Comparison of ENCODE assay signal across 10 mouse cellular contexts in the genomic region with DNA sequence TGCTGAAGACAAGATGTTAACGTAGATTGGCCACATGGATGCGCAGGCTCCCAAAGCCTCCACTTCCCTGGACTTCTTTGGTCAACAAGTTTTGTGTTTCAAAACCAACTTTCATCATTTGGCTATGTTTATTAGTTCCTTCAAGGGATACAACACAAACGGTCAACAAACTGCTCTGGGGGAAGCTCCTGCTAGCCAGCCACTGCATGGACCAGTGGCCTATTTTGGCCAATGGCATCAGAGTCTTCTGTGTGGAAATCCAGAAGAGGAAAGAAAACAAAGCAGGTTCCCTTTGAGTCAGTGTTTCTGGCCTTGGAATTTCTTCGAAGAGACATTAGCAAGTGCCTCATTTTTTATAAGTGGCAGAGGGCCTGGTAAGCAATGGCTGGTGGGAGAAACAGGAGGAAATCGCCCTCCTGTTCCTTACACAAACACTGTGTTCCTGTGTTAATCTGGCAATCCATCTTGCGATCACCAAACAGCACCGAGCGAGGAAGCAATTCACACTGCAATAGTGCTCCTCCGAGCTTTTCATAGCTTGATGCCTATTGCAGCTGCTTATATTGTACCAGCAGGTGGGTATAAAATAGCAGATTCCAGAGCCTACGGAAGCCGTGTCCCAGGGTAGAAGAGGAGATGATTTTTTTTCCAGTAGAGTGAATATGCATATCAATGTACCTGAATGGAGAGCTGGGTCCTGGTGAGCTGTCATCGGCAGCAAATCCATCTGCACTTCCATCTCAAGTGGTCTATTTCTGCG.
A peak's percentile ranks its signal among the peaks of the same experiment; 100 is the strongest.
DNase-seq lines count a peak whose midpoint lies in the region; ATAC-seq and TF ChIP-seq lines count a peak whose summit lies in the region.
"Had no signal": no experiment of that assay in that cellular context is flagged by ENCODE, and none has a peak within 500 bp of the region (broad histone marks: within the 10 kb centered on the region; RNA-seq: fewer than 3 reads in every experiment).

No protein-coding gene starts in this region.

- no peak overlapping the region for H3K27ac ChIP-seq in heart, embryonic 13.5 days (replicated peaks)
- H3K27ac ChIP-seq in forebrain, postnatal 0 days (ENCODE audit: low read depth, low read length): peak overlapping the region; percentile 23; the same call in 1 of the 2 replicates
- no peak overlapping the region for H3K27ac ChIP-seq in stomach, postnatal 0 days (replicated peaks)

- intact Hi-C loops in heart, postnatal 25 days (cut with DNase I): no loop called here

- 0 out of 2 replicates have a peak overlapping the region, but pooled peaks have one; percentile 24 for H3K9ac ChIP-seq in heart, embryonic 13.5 days
- no peak overlapping the region for H3K9ac ChIP-seq in forebrain, postnatal 0 days
- H3K9ac ChIP-seq in stomach, postnatal 0 days (ENCODE audit: low read length): no peak overlapping the region

- H3K4me2 ChIP-seq in heart, embryonic 13.5 days: peak overlapping the region; percentile 32
- no peak overlapping the region for H3K4me2 ChIP-seq in forebrain, postnatal 0 days (ENCODE audit: low read depth)
- H3K4me2 ChIP-seq in stomach, postnatal 0 days (replicated peaks; ENCODE audit: low read depth): no peak overlapping the region

- H3K4me1 ChIP-seq in heart, embryonic 13.5 days: peaks cover 24% of the 10 kb centered on the region
- H3K4me1 ChIP-seq in forebrain, postnatal 0 days (ENCODE audit: insufficient read depth): 0 out of 2 replicates have a peak, but pooled peaks cover 5% of the 10 kb centered on the region
- H3K4me1 ChIP-seq in stomach, postnatal 0 days (replicated peaks; ENCODE audit: control insufficient read depth, insufficient read depth): no peaks in the 10 kb centered on the region

- DNase-seq in heart, postnatal 25 days (ENCODE audit: low spot score): no peak
- peak; percentile 63 for DNase-seq in brain, adult 2 months (ENCODE audit: low read depth, low spot score)
- DNase-seq in forebrain, postnatal 0 days: peak; percentile 43
- DNase-seq in lung, postnatal 14 days: peak; percentile 11
- no peak for DNase-seq in yolk sac, embryonic 10.5 days (ENCODE audit: low spot score)
- DNase-seq in stomach, postnatal 0 days (ENCODE audit: low spot score): no peak
- DNase-seq in thymus, postnatal 0 days (ENCODE audit: low spot score): no peak
- DNase-seq: spleen, adult 18-20 months had no signal

- no peaks in the 10 kb centered on the region for H3K36me3 ChIP-seq in heart, embryonic 13.5 days
- H3K36me3 ChIP-seq in forebrain, postnatal 0 days (ENCODE audit: insufficient read depth): no peaks in the 10 kb centered on the region
- H3K36me3 ChIP-seq in stomach, postnatal 0 days (ENCODE audit: control insufficient read depth, insufficient read depth, low read length): no peaks in the 10 kb centered on the region

- no peaks in the 10 kb centered on the region for H3K27me3 ChIP-seq in heart, embryonic 13.5 days (replicated peaks)
- H3K27me3 ChIP-seq in forebrain, postnatal 0 days (ENCODE audit: insufficient read depth, low read length): no peaks in the 10 kb centered on the region
- no peaks in the 10 kb centered on the region for H3K27me3 ChIP-seq in stomach, postnatal 0 days (ENCODE audit: control insufficient read depth, insufficient read depth, low read length)

- no peaks in the 10 kb centered on the region for H3K9me3 ChIP-seq in heart, embryonic 13.5 days
- H3K9me3 ChIP-seq in forebrain, postnatal 0 days (ENCODE audit: low read length): no peaks in the 10 kb centered on the region
- no peaks in the 10 kb centered on the region for H3K9me3 ChIP-seq in stomach, postnatal 0 days (ENCODE audit: control insufficient read depth, low read length)
- H3K9me3 ChIP-seq: megakaryocyte, embryonic 14.5 days had no signal

- TF ChIP-seq CTCF in forebrain, postnatal 0 days (IDR thresholded peaks at IDR 0.05; ENCODE audit: low read depth): peak; percentile 10; the same call in 1 of the 2 replicates
- TF ChIP-seq CTCF in stomach, postnatal 0 days (IDR thresholded peaks at IDR 0.05; ENCODE audit: low read depth): no peak

- TF ChIP-seq EP300 in stomach, postnatal 0 days (optimal IDR thresholded peaks at IDR 0.05): no peak

- 49% methylated on average over 13 of the region's 13 CpGs for WGBS in heart, embryonic 13.5 days
- 47% methylated on average over 13 of the region's 13 CpGs for WGBS in forebrain, postnatal 0 days
- WGBS in stomach, postnatal 0 days: 40% methylated on average over 13 of the region's 13 CpGs

- no peak for ATAC-seq in heart, embryonic 13.5 days (ENCODE audit: extremely low read depth, insufficient number of reproducible peaks, low FRiP score, low TSS enrichment)
- peak; percentile 61 for ATAC-seq in forebrain, postnatal 0 days
- no peak for ATAC-seq in stomach, postnatal 0 days (ENCODE audit: low FRiP score, low TSS enrichment)

- H3K4me3 ChIP-seq in heart, embryonic 13.5 days: no peak overlapping the region
- H3K4me3 ChIP-seq in forebrain, postnatal 0 days (ENCODE audit: low read depth, low read length): no peak overlapping the region
- H3K4me3 ChIP-seq in stomach, postnatal 0 days (ENCODE audit: low read depth, low read length): no peak overlapping the region
- H3K4me3 ChIP-seq: megakaryocyte, embryonic 14.5 days had no signal

Comparison
In these comparisons a context has a peak if more than half of its experiments do, and no peak if none do; other contexts are left out.
1. DNase-seq: peak in brain, adult 2 months (single experiment), forebrain, postnatal 0 days (single experiment) and lung, postnatal 14 days (single experiment); none in heart, postnatal 25 days (single experiment), yolk sac, embryonic 10.5 days (single experiment), stomach, postnatal 0 days (single experiment) and thymus, postnatal 0 days (single experiment).